Mouse (Mus musculus) heart, adult 2 months (tissue): ENCODE results near the gene Akt3.

ENCODE experiments used
- CTCF ChIP-seq: fragments of 200-600 bp; IDR thresholded peaks from 2 replicates; pipeline ENCODE4 v1.8.1; 2022; ENCODE audit warnings: antibody characterized with exemption, mild to moderate bottlenecking, moderate library complexity
- EP300 ChIP-seq: fragments of 200-500 bp; IDR thresholded peaks from 2 replicates; pipeline ENCODE4 v1.6.1; 2011; ENCODE audit warnings: low read depth, low read length, control low read depth; ENCODE audit not compliant: insufficient read depth

GRCm38 (mm10) chr1:176995419-176995775 is 262.6 kb downstream of the Akt3 start:
- TF ChIP-seq CTCF = no peak
- no peak for TF ChIP-seq EP300
